Mouse (Mus musculus) cortical plate, adult 2 months (tissue): Measurements from ENCODE around the gene Card10. TPM values are rescaled to one million over a fixed set of nuclear protein-coding genes. Genes with fewer than 3 reads are reported as not detected.

Experiments used
- H3K27ac ChIP-seq: fragments of 200-500 bp; 2 replicates; pipeline ENCODE4 v1.5.1; 2012; ENCODE audit warnings: low read length, control low read depth, inconsistent platforms; ENCODE audit not compliant: insufficient read depth
- H3K4me1 ChIP-seq: fragments of 200-500 bp; 2 replicates; pipeline ENCODE4 v1.6.1; 2011; ENCODE audit warnings: low read length; ENCODE audit not compliant: control insufficient read depth, insufficient read depth
- H3K4me3 ChIP-seq: fragments of 200-500 bp; 2 replicates; pipeline ENCODE4 v1.5.1; 2011; ENCODE audit warnings: mild to moderate bottlenecking, low read length, control low read depth; ENCODE audit not compliant: insufficient read depth
- CTCF ChIP-seq: fragments of 200-500 bp; IDR thresholded peaks from 2 replicates; pipeline ENCODE4 v1.5.1; 2011; ENCODE audit warnings: mild to moderate bottlenecking, control low read depth, low read length; ENCODE audit not compliant: insufficient read depth; ENCODE audit errors: extremely low read depth
- POLR2A ChIP-seq: fragments of 200-500 bp; IDR thresholded peaks from 2 replicates; pipeline ENCODE4 v1.6.1; 2011; ENCODE audit warnings: mild to moderate bottlenecking, low read length, control low read depth; ENCODE audit not compliant: insufficient read depth; ENCODE audit errors: extremely low read depth
- polyA plus RNA-seq: library from polyadenylated mRNA; depleted of rRNA; stranded (reverse); fragments of >200 nt; gene quantifications from 2 replicates; pipeline ENCODE4 v1.2.3, GENCODE M21; 2012

Card10 gene
- polyA plus RNA-seq, 1 experiment: 4.7 TPM

DNA sequence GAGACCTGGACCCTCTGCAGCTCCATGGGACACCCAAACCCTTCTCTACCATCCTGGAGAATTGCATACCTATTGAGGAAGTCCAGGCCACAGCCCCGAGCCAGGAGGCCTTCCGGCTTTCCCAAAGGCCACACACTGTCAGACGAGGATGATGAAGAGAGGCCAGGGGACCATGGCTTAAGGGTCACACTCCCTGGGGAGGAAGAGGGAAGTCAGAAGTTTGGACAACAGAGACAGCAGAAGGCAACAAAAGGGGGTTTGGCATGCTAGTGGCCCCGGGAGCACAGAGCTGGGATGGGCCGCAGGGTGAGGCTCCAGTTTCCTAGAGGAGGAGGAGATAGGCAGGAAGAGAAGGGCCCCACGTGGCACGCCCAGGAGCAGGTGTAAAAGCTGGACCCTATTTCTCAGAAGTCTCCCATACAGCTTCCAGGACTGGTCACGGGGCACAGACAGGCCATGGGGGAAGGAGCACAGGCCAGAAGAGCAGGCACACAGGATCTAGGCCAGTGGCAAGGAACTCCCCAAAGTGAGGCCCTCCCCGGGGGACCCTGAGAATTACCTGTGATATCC lies 15.5 kb downstream of the Card10 start:
- no peaks in the 10 kb centered on the region for H3K4me1 ChIP-seq
- H3K4me3 ChIP-seq: no peak overlapping the region
- TF ChIP-seq POLR2A (no peak), CTCF (no peak)
- no peak overlapping the region for H3K27ac ChIP-seq

DNA sequence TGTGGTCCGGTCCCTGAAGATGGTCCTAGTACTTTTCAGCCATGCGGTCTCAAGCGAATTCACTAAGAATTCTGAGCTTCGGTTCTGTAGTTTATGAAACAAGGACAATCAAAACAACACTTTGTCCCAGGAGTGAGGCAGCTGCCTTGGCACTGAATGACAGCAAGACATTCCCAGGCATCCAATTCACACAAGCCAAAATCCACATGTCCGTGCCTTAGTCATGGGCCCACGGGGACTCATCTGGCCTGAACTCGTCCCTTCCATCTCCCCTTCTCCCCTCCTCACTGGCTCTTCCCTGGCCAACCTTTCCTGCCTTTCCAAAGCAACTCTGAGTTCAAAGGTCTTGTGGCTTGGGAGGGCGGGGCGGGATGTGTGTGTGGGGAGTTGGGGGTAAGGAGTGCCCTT lies 16.4 kb downstream of the Card10 start:
- H3K4me1 ChIP-seq: no peaks in the 10 kb centered on the region
- no peak for TF ChIP-seq CTCF
- TF ChIP-seq POLR2A: no peak
- H3K4me3 ChIP-seq: no peak overlapping the region
- H3K27ac ChIP-seq: no peak overlapping the region; the same call in 1 of the 2 replicates

DNA sequence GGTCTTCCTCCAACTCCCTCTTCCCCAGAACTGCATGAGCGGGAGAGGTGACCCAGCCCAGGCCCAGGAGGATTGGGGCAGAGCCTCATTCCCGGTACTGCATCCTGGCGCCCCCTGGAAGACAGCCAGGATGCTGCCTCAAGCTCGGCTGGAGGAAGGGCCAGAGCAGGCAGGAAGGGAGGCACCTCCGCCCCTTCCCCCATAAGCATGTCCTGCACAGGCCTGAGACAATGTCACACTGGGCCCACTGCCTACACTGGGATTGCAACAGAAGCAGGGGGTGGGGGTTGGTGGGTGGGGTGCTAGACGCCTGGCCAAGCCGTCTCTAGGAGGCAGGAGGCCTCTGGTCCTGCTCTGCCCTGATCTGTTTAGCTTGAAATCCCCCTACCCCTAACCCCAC lies 16.9 kb downstream of the Card10 start:
- no peak overlapping the region for H3K4me3 ChIP-seq
- no peaks in the 10 kb centered on the region for H3K4me1 ChIP-seq
- no peak overlapping the region; the same call in 1 of the 2 replicates for H3K27ac ChIP-seq
- TF ChIP-seq CTCF: no peak
- TF ChIP-seq POLR2A: no peak

DNA sequence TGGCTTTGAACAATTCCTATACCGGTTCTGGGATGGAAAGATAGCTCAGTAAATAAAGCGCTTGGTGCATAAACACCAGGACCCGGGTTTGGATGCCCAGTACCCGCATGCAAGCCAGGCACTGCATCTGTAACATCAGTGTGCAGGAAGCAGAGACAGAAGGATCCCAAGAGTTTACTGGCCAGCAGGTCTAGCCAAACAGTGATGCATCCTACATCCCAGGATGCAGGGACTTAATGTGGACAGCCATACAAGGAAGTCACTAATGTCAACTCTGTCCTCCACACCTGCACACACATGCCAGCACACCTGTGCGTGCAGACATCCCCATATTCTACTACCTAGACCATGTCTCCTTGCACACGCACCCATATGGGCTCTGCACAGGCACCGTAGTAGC lies 17.6 kb downstream of the Card10 start:
- Histone ChIP-seq H3K4me3 (no peak overlapping the region), H3K4me1 (no peaks in the 10 kb centered on the region), H3K27ac (no peak overlapping the region)
- TF ChIP-seq POLR2A: no peak
- TF ChIP-seq CTCF: no peak

DNA sequence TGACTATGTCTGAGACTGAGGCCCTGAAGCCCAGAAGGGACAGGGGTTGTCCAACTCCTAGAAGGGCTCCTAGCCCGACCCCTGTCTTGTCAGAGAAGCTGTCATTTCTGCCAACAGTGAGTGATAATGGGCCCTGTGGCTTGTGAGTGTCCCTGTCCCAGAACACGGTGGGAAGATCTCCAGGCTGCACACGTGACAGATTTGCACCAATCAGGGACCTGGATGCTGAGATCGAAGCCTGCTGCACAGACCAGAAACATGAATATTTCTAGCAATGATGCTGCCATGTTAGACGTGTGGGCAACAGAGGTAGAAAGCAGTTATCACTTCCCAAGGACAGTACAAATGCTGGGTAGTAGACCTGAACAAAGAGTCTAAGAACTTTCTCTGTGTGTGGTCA lies 18.3 kb downstream of the Card10 start:
- TF ChIP-seq CTCF (no peak), POLR2A (no peak)
- Histone ChIP-seq H3K4me1 (no peaks in the 10 kb centered on the region), H3K27ac (no peak overlapping the region), H3K4me3 (no peak overlapping the region)

DNA sequence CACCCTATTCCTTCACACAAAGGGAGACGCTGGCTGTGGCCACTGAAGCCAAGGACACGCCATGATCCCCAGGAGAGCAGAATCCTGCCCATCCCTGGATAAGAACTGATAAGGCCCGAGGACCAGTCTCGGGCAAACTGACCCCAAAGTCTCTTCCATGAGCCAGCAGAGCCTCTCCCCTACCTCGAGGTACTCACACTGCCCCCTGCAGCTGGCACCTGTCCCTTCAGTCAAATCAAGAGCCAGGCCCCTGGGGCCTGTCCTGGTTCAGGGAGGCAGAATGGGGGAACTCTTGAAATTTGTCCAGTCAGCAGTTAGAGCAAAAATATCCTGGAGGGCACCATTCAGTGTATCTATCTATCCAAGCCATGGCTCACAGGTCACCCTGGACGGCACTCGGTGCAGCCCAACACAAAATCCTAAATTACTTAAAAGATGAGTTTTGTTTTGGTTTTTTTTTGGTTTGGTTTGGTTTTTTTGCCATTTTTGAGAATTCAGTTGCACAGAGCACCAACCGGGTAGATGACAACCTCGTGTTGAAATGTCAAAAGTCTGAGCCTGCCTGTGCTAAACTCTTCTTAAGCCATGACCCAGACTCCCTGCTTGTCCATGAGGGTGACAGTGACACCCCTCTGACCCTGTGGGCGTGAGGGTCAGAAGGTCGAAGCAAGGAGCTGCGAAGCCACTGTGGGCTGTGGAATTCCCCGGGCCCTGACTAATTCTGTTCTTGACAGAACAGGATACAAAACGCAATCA lies 20.3 kb downstream of the Card10 start:
- Histone ChIP-seq H3K4me3 (no peak overlapping the region), H3K27ac (no peak overlapping the region), H3K4me1 (no peaks in the 10 kb centered on the region)
- TF ChIP-seq CTCF (no peak), POLR2A (no peak)

DNA sequence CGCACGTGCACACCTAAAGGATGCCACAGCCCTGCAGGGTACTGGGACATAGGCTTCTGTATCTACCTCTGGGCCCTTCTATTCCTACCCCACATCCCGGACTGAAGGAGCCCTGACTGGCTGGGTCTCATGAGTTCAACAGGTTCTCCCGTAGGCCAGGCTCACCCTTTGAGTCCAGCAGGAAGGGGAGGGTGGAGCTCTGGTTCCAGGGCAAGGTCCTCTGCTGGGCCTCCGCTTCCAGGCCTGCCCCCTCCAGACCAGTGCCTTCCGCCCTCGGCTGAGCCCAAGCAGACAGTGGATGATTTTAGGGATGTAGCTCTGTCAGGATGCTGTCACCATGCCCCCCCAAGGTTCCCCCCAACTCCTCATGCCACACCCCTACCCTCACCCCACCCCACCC lies 21.9 kb downstream of the Card10 start:
- H3K27ac ChIP-seq: no peak overlapping the region
- H3K4me1 ChIP-seq: no peaks in the 10 kb centered on the region
- H3K4me3 ChIP-seq: no peak overlapping the region
- TF ChIP-seq CTCF (no peak), POLR2A (no peak)

DNA sequence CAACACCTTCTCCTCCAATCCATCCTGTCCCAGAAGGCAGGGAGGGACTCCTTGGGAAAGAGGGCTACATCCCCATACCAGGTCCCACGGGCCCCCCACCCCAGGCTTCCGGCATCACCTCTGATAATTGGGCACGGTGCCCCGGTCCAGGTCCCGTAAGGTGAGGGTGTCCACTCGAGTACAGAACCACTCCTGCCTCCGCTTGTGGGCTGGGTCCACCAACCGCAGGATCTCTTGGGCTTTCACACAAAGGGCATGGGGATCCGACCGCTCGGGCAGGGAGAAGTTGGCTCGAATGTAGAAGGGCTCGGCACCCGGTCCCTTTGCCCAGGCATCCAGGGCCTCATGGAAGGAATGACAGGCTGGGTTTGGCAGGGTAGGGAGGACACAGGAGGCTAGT lies 22.5 kb downstream of the Card10 start:
- TF ChIP-seq POLR2A: no peak
- no peak for TF ChIP-seq CTCF
- no peak overlapping the region for H3K27ac ChIP-seq
- no peak overlapping the region for H3K4me3 ChIP-seq
- H3K4me1 ChIP-seq: no peaks in the 10 kb centered on the region

DNA sequence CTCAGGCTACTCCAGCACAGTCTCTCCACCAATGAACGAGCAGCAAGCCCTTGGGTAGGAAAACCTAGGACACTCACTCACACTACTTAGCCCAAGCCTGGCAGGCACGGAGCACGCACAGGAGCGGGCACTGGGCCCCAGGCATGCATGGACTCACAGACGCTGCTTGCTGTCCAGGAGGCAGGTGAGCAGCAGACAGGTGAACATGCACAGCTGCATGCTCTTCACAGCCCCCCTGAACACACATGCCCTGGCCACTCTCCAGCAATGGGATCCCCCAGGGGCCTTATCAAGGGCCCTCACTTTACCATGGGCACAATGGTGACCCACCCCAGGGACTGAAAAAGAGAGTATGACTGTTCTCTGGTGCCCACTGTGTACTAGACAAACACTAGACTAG lies 23.2 kb downstream of the Card10 start:
- Histone ChIP-seq H3K27ac (no peak overlapping the region), H3K4me3 (no peak overlapping the region), H3K4me1 (no peaks in the 10 kb centered on the region)
- no peak for TF ChIP-seq POLR2A
- no peak for TF ChIP-seq CTCF

DNA sequence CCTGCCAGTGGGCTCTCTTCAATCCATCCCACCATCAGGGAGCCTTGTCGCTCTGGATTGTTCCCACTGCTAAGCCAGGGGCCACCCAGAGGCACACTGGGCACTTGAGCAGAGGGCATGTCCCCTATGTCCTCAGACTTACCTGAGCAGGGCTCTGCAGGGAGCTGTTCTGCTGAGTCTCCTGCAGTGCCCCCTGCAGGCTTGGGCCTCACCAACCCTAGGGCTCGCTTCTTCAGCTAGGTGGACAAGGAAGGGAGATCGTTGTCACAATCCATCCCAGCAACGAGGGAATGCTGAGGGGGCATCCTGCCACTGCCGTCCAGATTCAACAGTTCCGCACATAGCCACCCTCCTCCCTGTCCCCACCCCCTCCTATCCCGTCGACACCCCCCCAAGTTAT lies 23.6 kb downstream of the Card10 start:
- TF ChIP-seq CTCF (no peak), POLR2A (no peak)
- H3K4me1 ChIP-seq: no peaks in the 10 kb centered on the region
- no peak overlapping the region for H3K4me3 ChIP-seq
- no peak overlapping the region for H3K27ac ChIP-seq
